Mouse (Mus musculus): Measurements from ENCODE around the gene Adcy7. TPM values are rescaled to one million over a fixed set of nuclear protein-coding genes. Genes with fewer than 3 reads are reported as not detected.

Adcy7 gene
- polyA plus RNA-seq, 1 experiment from 2014 or later: 1.1 TPM

DNA sequence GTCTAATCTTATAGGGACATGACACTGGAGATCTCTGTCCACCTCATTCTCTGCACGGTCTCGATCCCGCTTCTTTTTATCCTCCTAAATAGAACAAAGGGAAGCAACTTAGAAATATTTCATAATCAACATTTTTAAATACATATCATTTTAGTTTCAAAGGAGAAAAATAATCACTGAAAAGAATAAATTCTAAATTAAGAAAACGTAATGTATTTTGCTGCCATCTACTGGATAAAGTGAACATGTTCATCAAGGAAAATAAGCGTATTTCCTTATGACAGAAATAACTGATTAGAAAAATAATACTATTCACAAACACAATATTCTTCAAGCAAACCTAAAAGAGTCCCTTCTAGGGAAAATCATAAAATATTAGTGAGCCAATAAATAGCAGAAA, 85.7 kb downstream of the Adcy7 start:
- 77% methylated on average over 5 of the region's 5 CpGs for WGBS
- ATAC-seq (no peak), DNase-seq (ENCODE audit: low spot score) (peak; percentile 50)
- no peaks in the 10 kb centered on the region for H3K9me3 ChIP-seq (replicated peaks; ENCODE audit: control insufficient read depth, low read length)
- H3K4me1 ChIP-seq (ENCODE audit: control insufficient read depth, insufficient read depth, low read length): peaks cover 13% of the 10 kb centered on the region
- no peak overlapping the region for H3K27ac ChIP-seq (ENCODE audit: low read depth, low read length)
- peaks cover 62% of the 10 kb centered on the region for H3K36me3 ChIP-seq (ENCODE audit: control insufficient read depth, insufficient read depth, low read length)
- H3K27me3 ChIP-seq (replicated peaks; ENCODE audit: control insufficient read depth, insufficient read depth, low read length): no peaks in the 10 kb centered on the region
- H3K9ac ChIP-seq (ENCODE audit: low read length): no peak overlapping the region
- H3K4me2 ChIP-seq (ENCODE audit: low read length): no peak overlapping the region
- H3K4me3 ChIP-seq (ENCODE audit: low read depth, low read length): no peak overlapping the region

DNA sequence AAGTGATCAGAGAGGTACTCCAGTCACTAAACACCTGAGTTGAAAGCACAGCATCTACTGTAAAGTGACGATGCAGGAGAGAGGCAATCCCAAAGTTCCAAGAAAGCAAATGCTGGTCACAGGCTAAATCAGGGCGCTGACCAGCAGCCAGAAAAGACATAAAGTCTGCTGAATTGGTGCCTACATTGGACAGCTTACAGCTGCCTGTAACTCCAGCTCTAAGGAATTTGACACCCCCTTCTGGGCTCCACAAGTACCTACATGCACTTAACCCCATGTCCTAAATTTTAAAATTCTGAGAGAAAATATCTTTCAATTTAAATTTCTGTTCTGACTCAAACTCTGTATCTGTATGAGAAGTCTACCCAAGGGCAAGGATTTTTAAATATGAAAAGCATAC, 87.8 kb downstream of the Adcy7 start:
- Histone ChIP-seq H3K9ac (ENCODE audit: low read length) (no peak overlapping the region), H3K9me3 (replicated peaks; ENCODE audit: control insufficient read depth, low read length) (no peaks in the 10 kb centered on the region), H3K4me1 (ENCODE audit: control insufficient read depth, insufficient read depth, low read length) (peaks cover 13% of the 10 kb centered on the region), H3K36me3 (ENCODE audit: control insufficient read depth, insufficient read depth, low read length) (peaks cover 43% of the 10 kb centered on the region), H3K27ac (ENCODE audit: low read depth, low read length) (no peak overlapping the region), H3K27me3 (replicated peaks; ENCODE audit: control insufficient read depth, insufficient read depth, low read length) (no peaks in the 10 kb centered on the region), H3K4me3 (ENCODE audit: low read depth, low read length) (no peak overlapping the region), H3K4me2 (ENCODE audit: low read length) (peak overlapping the region; percentile 97)
- no peak for DNase-seq (ENCODE audit: low spot score)
- WGBS: 86% methylated on average over 2 of the region's 2 CpGs
- ATAC-seq: no peak

GRCm38 (mm10) chr8:88361044-88361707, 89.0 kb downstream of the Adcy7 start:
- Histone ChIP-seq H3K27ac (ENCODE audit: low read depth, low read length) (peak overlapping the region; percentile 63), H3K4me3 (ENCODE audit: low read depth, low read length) (peak overlapping the region; percentile 98), H3K4me1 (ENCODE audit: control insufficient read depth, insufficient read depth, low read length) (peaks cover 13% of the 10 kb centered on the region), H3K9ac (ENCODE audit: low read length) (peak overlapping the region; percentile 97), H3K36me3 (ENCODE audit: control insufficient read depth, insufficient read depth, low read length) (peaks cover 31% of the 10 kb centered on the region), H3K4me2 (ENCODE audit: low read length) (peak overlapping the region; percentile 97), H3K9me3 (replicated peaks; ENCODE audit: control insufficient read depth, low read length) (no peaks in the 10 kb centered on the region), H3K27me3 (replicated peaks; ENCODE audit: control insufficient read depth, insufficient read depth, low read length) (no peaks in the 10 kb centered on the region)
- peak; percentile 19; the same call in 1 of the 2 replicates for ATAC-seq
- 1% methylated on average over 31 of the region's 31 CpGs for WGBS
- peak; percentile 16 for DNase-seq (ENCODE audit: low spot score)

DNA sequence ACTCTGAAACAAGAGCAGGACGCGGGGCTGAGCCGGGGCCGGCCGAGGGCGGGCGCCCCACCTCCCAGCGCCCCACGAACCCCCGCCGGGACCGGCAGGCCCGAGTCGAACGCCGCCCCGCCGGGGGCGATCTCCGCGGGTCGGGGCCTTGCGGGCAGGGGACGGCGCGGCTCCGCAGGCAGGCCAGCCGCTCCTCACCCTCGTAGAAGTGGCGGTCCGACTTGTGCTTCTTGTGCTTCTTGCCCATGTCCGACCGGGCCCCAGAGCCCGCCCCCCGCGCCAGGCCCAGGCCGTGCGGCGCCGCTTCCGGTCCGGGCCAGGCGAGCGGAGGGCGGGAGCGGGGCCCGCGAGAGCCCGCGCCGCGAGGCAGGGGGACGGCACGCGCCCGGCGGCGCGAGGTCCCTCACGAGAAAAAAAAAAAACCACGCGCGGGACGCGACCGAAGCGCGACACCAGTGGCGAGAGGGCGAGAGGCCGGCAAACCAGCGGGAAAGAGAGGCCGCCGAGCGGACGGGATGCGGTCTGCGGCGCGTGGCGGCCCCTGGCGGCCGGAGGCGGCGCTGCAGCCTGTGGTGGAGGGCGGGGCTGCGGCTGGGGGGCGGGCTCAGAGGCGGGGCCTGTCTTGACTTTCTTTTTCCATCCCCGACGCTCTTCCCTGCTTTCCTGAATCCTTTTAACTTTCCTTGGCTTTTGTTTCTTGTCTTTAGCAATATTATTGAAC, 89.7 kb downstream of the Adcy7 start, which contains the start of gene Brd7:
Gene Brd7, minus strand, starts transcription at position 487 of the 721 bp plus-strand sequence.
- Histone ChIP-seq H3K9ac (ENCODE audit: low read length) (peak within 1 kb of the TSS; percentile 97), H3K4me1 (ENCODE audit: control insufficient read depth, insufficient read depth, low read length) (peaks cover 13% of the 10 kb centered on the region), H3K9me3 (replicated peaks; ENCODE audit: control insufficient read depth, low read length) (no peaks in the 10 kb centered on the region), H3K4me3 (ENCODE audit: low read depth, low read length) (peak within 1 kb of the TSS; percentile 98), H3K27me3 (replicated peaks; ENCODE audit: control insufficient read depth, insufficient read depth, low read length) (no peaks in the 10 kb centered on the region), H3K27ac (ENCODE audit: low read depth, low read length) (peak within 1 kb of the TSS; percentile 63), H3K36me3 (ENCODE audit: control insufficient read depth, insufficient read depth, low read length) (peaks cover 24% of the 10 kb centered on the region), H3K4me2 (ENCODE audit: low read length) (peak within 1 kb of the TSS; percentile 97)
- under 1% methylated on average over 68 of the region's 91 CpGs for WGBS
- peak; percentile 76 for DNase-seq (ENCODE audit: low spot score)
- peak; percentile 91 for ATAC-seq

DNA sequence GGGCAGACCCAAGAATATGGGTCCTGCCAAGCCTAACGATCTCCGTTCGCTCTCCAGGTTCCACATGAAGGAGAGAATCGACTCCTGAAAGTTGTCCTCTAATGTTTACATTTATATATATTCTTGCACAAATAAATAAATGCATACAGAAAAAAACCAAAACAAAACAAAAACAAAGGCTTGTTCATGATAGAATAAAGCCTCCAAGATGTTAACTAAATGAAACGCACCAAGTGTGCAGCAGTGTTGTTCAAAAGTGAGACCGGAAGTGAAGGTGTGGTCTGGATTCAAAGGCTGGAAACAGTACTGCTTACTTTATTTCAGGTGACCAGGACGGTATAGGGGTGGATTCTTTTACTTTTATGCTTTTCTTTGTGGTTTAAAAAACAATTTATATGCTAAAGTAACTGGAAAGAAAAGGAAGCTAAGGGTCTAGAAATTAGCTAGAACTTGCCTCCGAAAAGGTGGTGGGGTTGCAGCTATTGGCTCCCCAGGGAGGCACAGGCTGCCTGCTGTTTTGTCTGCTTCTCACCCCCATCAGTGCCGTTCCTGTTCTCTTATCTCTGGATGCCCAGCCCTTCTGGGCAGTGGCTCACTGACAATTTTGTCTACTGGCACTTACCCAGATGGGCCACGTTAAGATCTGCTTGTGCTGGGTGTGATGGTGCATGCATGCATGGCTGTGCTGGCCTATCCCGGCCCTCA, 90.4 kb downstream of the Adcy7 start:
- DNase-seq (ENCODE audit: low spot score): no peak
- Histone ChIP-seq H3K36me3 (ENCODE audit: control insufficient read depth, insufficient read depth, low read length) (peaks cover 17% of the 10 kb centered on the region; the same call in 1 of the 2 replicates), H3K9me3 (replicated peaks; ENCODE audit: control insufficient read depth, low read length) (no peaks in the 10 kb centered on the region), H3K4me3 (ENCODE audit: low read depth, low read length) (peak overlapping the region; percentile 98), H3K27me3 (replicated peaks; ENCODE audit: control insufficient read depth, insufficient read depth, low read length) (no peaks in the 10 kb centered on the region), H3K4me2 (ENCODE audit: low read length) (peak overlapping the region; percentile 24; the same call in 1 of the 2 replicates), H3K4me1 (ENCODE audit: control insufficient read depth, insufficient read depth, low read length) (peaks cover 13% of the 10 kb centered on the region), H3K9ac (ENCODE audit: low read length) (peak overlapping the region; percentile 97; the same call in 1 of the 2 replicates), H3K27ac (ENCODE audit: low read depth, low read length) (no peak overlapping the region)
- 33% methylated on average over 11 of the region's 11 CpGs for WGBS
- ATAC-seq: no peak

DNA sequence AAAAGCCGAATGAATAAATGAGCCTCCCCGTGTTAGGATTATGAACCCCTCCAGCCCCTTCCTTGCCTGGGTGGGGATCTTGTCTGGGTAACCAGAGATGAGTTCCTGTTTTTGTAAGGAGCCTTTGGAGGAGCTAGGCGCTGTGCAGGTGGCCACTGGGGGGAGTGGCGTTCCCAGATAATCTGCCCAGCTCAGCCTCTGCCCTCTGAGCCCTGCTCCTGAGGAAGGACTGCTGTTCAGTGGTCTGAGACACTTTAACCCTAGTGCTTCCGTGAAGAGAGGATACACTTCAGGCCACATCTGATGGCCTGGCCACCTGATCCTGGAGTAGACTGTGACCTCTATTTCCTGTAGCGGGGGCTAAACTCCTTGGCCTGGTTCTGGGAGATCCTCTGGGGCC, 97.0 kb downstream of the Adcy7 start:
- Histone ChIP-seq H3K27me3 (replicated peaks; ENCODE audit: control insufficient read depth, insufficient read depth, low read length) (no peaks in the 10 kb centered on the region), H3K4me3 (ENCODE audit: low read depth, low read length) (no peak overlapping the region), H3K4me2 (ENCODE audit: low read length) (no peak overlapping the region), H3K4me1 (ENCODE audit: control insufficient read depth, insufficient read depth, low read length) (no peaks in the 10 kb centered on the region), H3K9ac (ENCODE audit: low read length) (no peak overlapping the region), H3K27ac (ENCODE audit: low read depth, low read length) (no peak overlapping the region), H3K9me3 (replicated peaks; ENCODE audit: control insufficient read depth, low read length) (no peaks in the 10 kb centered on the region), H3K36me3 (ENCODE audit: control insufficient read depth, insufficient read depth, low read length) (no peaks in the 10 kb centered on the region)
- ATAC-seq (no peak), DNase-seq (ENCODE audit: low spot score) (peak; percentile 35)
- 20% methylated on average over 6 of the region's 6 CpGs for WGBS

DNA sequence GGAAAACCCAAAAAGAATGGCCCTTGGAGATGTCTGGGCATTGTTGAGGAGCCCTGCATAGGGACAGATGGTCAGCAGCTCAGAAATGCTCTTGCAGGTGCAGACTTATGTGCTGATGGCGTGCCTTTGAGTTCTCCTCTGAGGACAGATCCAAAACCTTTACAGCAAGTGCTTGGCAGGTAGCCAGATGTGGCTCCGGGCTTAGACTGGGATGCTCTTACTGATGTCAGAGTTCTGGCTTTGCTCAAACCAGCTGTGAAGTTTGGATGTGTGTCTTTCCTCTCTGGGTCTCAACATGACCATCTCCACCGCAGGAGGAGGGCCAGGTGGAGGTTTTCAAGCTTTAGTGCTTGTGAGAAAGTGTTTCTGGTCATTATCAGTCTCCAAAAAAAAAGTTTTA, 97.6 kb downstream of the Adcy7 start:
- Histone ChIP-seq H3K9ac (ENCODE audit: low read length) (0 out of 2 replicates have a peak overlapping the region, but pooled peaks have one; percentile 13), H3K27me3 (replicated peaks; ENCODE audit: control insufficient read depth, insufficient read depth, low read length) (no peaks in the 10 kb centered on the region), H3K4me1 (ENCODE audit: control insufficient read depth, insufficient read depth, low read length) (no peaks in the 10 kb centered on the region), H3K36me3 (ENCODE audit: control insufficient read depth, insufficient read depth, low read length) (no peaks in the 10 kb centered on the region), H3K9me3 (replicated peaks; ENCODE audit: control insufficient read depth, low read length) (no peaks in the 10 kb centered on the region), H3K27ac (ENCODE audit: low read depth, low read length) (no peak overlapping the region), H3K4me3 (ENCODE audit: low read depth, low read length) (no peak overlapping the region), H3K4me2 (ENCODE audit: low read length) (no peak overlapping the region)
- 52% methylated on average over 3 of the region's 3 CpGs for WGBS
- DNase-seq (ENCODE audit: low spot score) (no peak), ATAC-seq (no peak)

- 93% methylated on average over 2 of the region's 2 CpGs for WGBS
Measured at GRCm38 (mm10) chr8:88371522-88371921, 99.3 kb downstream of the Adcy7 start.

More at GRCm38 (mm10) chr8:88371522-88371921, 99.3 kb downstream of the Adcy7 start:
- no peak overlapping the region for H3K27ac ChIP-seq (ENCODE audit: low read depth, low read length)
- no peak overlapping the region for H3K9ac ChIP-seq (ENCODE audit: low read length)
- DNase-seq (ENCODE audit: low spot score): no peak
- no peaks in the 10 kb centered on the region for H3K27me3 ChIP-seq (replicated peaks; ENCODE audit: control insufficient read depth, insufficient read depth, low read length)
- ATAC-seq: no peak
- no peak overlapping the region for H3K4me2 ChIP-seq (ENCODE audit: low read length)
- no peaks in the 10 kb centered on the region for H3K36me3 ChIP-seq (ENCODE audit: control insufficient read depth, insufficient read depth, low read length)
- H3K9me3 ChIP-seq (replicated peaks; ENCODE audit: control insufficient read depth, low read length): no peaks in the 10 kb centered on the region
- H3K4me3 ChIP-seq (ENCODE audit: low read depth, low read length): no peak overlapping the region
- H3K4me1 ChIP-seq (ENCODE audit: control insufficient read depth, insufficient read depth, low read length): peaks cover 5% of the 10 kb centered on the region
